ENCODE assay signal across 11 mouse cellular contexts in genomic region chr1:181535165-181535873, GRCm38 (mm10). TPM values are rescaled to one million over a fixed set of nuclear protein-coding genes. Genes with fewer than 3 reads are reported as not detected.
DNase-seq lines count a peak whose midpoint lies in the region; ATAC-seq lines count a peak whose summit lies in the region.
"Had no signal": no experiment of that assay in that cellular context is flagged by ENCODE, and none has a peak within 500 bp of the region (broad histone marks: within the 10 kb centered on the region; RNA-seq: fewer than 3 reads in every experiment).

No protein-coding gene starts in this region.

- no peak overlapping the region for H3K9ac ChIP-seq in embryonic facial prominence, embryonic 11.5 days (replicated peaks; ENCODE audit: low read length)
- no peak overlapping the region for H3K9ac ChIP-seq in liver, embryonic 12.5 days

- no peak overlapping the region for H3K4me2 ChIP-seq in embryonic facial prominence, embryonic 11.5 days (ENCODE audit: low read depth, low read length)
- H3K4me2 ChIP-seq in liver, embryonic 12.5 days = no peak overlapping the region

- H3K27me3 ChIP-seq in embryonic facial prominence, embryonic 11.5 days (ENCODE audit: control insufficient read depth, insufficient read depth, low read length) = no peaks in the 10 kb centered on the region
- no peaks in the 10 kb centered on the region for H3K27me3 ChIP-seq in embryonic facial prominence, embryonic 10.5 days (replicated peaks; ENCODE audit: low read depth, poor library complexity, severe bottlenecking)
- H3K27me3 ChIP-seq in liver, embryonic 12.5 days (replicated peaks) = 0 out of 2 replicates have a peak, but pooled peaks cover 5% of the 10 kb centered on the region
- no peaks in the 10 kb centered on the region for H3K27me3 ChIP-seq in midbrain, embryonic 10.5 days (ENCODE audit: low read depth, poor library complexity, severe bottlenecking)

- DNase-seq in embryonic facial prominence, embryonic 11.5 days (ENCODE audit: low spot score) = peak; percentile 44
- no peak for DNase-seq in embryonic facial prominence, embryonic 10.5 days (ENCODE audit: low spot score)
- DNase-seq in retina, postnatal 1 day = peak; percentile 58
- DNase-seq in retina, embryonic 14.5 days (ENCODE audit: low spot score) = no peak
- peak; percentile 35 to 53 for DNase-seq in layer of hippocampus, adult 8-10 months (ENCODE audit: low spot score in 2 of 2)
- no peak for DNase-seq in midbrain, embryonic 10.5 days (ENCODE audit: low spot score)
- DNase-seq: cerebellum, adult 11 months; heart, postnatal 14 days had no signal

- no peak overlapping the region for H3K27ac ChIP-seq in embryonic facial prominence, embryonic 11.5 days (replicated peaks; ENCODE audit: low read depth, low read length)
- no peak overlapping the region for H3K27ac ChIP-seq in embryonic facial prominence, embryonic 10.5 days (replicated peaks)
- no peak overlapping the region for H3K27ac ChIP-seq in liver, embryonic 12.5 days
- no peak overlapping the region for H3K27ac ChIP-seq in midbrain, embryonic 10.5 days (replicated peaks)

- no peaks in the 10 kb centered on the region for H3K36me3 ChIP-seq in embryonic facial prominence, embryonic 11.5 days (replicated peaks; ENCODE audit: control insufficient read depth, insufficient read depth, low read depth, low read length)
- no peaks in the 10 kb centered on the region for H3K36me3 ChIP-seq in embryonic facial prominence, embryonic 10.5 days (replicated peaks)
- no peaks in the 10 kb centered on the region for H3K36me3 ChIP-seq in liver, embryonic 12.5 days
- H3K36me3 ChIP-seq in midbrain, embryonic 10.5 days = no peaks in the 10 kb centered on the region

- no peaks in the 10 kb centered on the region; the same call in 1 of the 2 replicates for H3K4me1 ChIP-seq in embryonic facial prominence, embryonic 11.5 days (ENCODE audit: control insufficient read depth, insufficient read depth, low read length)
- H3K4me1 ChIP-seq in embryonic facial prominence, embryonic 10.5 days = peaks cover 22% of the 10 kb centered on the region
- H3K4me1 ChIP-seq in liver, embryonic 12.5 days = no peaks in the 10 kb centered on the region
- H3K4me1 ChIP-seq in midbrain, embryonic 10.5 days = no peaks in the 10 kb centered on the region

- WGBS in embryonic facial prominence, embryonic 11.5 days = 39% methylated on average over 10 of the region's 10 CpGs
- WGBS in embryonic facial prominence, embryonic 10.5 days = 51% methylated on average over 10 of the region's 10 CpGs
- WGBS in liver, embryonic 12.5 days (ENCODE audit: insufficient replicate concordance) = 61% methylated on average over 10 of the region's 10 CpGs
- 75% methylated on average over 10 of the region's 10 CpGs for WGBS in midbrain, embryonic 10.5 days

- H3K4me3 ChIP-seq in embryonic facial prominence, embryonic 11.5 days (ENCODE audit: low read depth, low read length) = no peak overlapping the region
- H3K4me3 ChIP-seq in embryonic facial prominence, embryonic 10.5 days = no peak overlapping the region
- H3K4me3 ChIP-seq in liver, embryonic 12.5 days = no peak overlapping the region
- no peak overlapping the region for H3K4me3 ChIP-seq in midbrain, embryonic 10.5 days

- no peak for ATAC-seq in embryonic facial prominence, embryonic 11.5 days (replicated peaks; ENCODE audit: insufficient number of reproducible peaks, low FRiP score, low TSS enrichment, low read depth)
- ATAC-seq in liver, embryonic 12.5 days = no peak
- no peak for ATAC-seq in monocyte, adult 5-6 weeks (replicated peaks; ENCODE audit: insufficient number of reproducible peaks, low FRiP score, low TSS enrichment, poor library complexity, severe bottlenecking)

- no peaks in the 10 kb centered on the region for H3K9me3 ChIP-seq in embryonic facial prominence, embryonic 11.5 days (replicated peaks; ENCODE audit: control insufficient read depth, low read length)
- no peaks in the 10 kb centered on the region for H3K9me3 ChIP-seq in embryonic facial prominence, embryonic 10.5 days
- no peaks in the 10 kb centered on the region for H3K9me3 ChIP-seq in liver, embryonic 12.5 days (replicated peaks)
- H3K9me3 ChIP-seq in midbrain, embryonic 10.5 days (replicated peaks) = no peaks in the 10 kb centered on the region

RNA-seq across cellular contexts. Expression of gene Ccdc121, which starts 24.1 kb away (rescaled TPM):
- 0.11 TPM in 1 of 2 replicates, not detected in the other for polyA plus RNA-seq in embryonic facial prominence, embryonic 11.5 days (2014; fragmentation: Nextera tagmentation; extraction: Ambion mirVana)
- 0.08 and 0.16 TPM in 2 replicates for polyA plus RNA-seq in embryonic facial prominence, embryonic 10.5 days (2016; fragmentation: Nextera tagmentation; extraction: Ambion mirVana)
- 1 to 10 TPM in 1 of 4 experiments, under 1 TPM in 3; 0.29 to 1.3 (median 0.48) TPM for total RNA-seq in layer of hippocampus, adult 8-10 months (2022)
- not detected in 2 replicates for polyA plus RNA-seq in liver, embryonic 12.5 days (2016; fragmentation: Nextera tagmentation; extraction: Ambion mirVana)
- 0.09 TPM in 1 of 2 replicates, not detected in the other for polyA plus RNA-seq in midbrain, embryonic 10.5 days (2016; fragmentation: Nextera tagmentation; extraction: Ambion mirVana)
- not detected in 3 replicates for total RNA-seq in monocyte, adult 5-6 weeks (2017)
- total RNA-seq: heart, postnatal 14 days had no signal
- polyA plus RNA-seq: urinary bladder, adult 2 months had no signal

RNA-seq across cellular contexts. Expression of gene Dnah14, which starts 41.0 kb away (rescaled TPM):
- 1.6 and 1.9 TPM in 2 replicates for polyA plus RNA-seq in embryonic facial prominence, embryonic 11.5 days (2014; fragmentation: Nextera tagmentation; extraction: Ambion mirVana)
- 1.7 and 1.8 TPM in 2 replicates for polyA plus RNA-seq in embryonic facial prominence, embryonic 10.5 days (2016; fragmentation: Nextera tagmentation; extraction: Ambion mirVana)
- 1 to 10 TPM in 2 of 4 experiments, under 1 TPM in 2; 0.25 to 1.8 (median 1.0) TPM for total RNA-seq in layer of hippocampus, adult 8-10 months (2022)
- 2.8 and 2.9 TPM in 2 replicates for polyA plus RNA-seq in liver, embryonic 12.5 days (2016; fragmentation: Nextera tagmentation; extraction: Ambion mirVana)
- 1.9 and 2.1 TPM in 2 replicates for polyA plus RNA-seq in midbrain, embryonic 10.5 days (2016; fragmentation: Nextera tagmentation; extraction: Ambion mirVana)
- total RNA-seq in monocyte, adult 5-6 weeks (2017) = 1.4 to 4.2 TPM (median 4.0 TPM) in 3 replicates

Comparison
In these comparisons a context has a peak if more than half of its experiments do, and no peak if none do; other contexts are left out.
1. DNase-seq: peak in embryonic facial prominence, embryonic 11.5 days (single experiment), retina, postnatal 1 day (single experiment) and layer of hippocampus, adult 8-10 months (2 of 2); none in embryonic facial prominence, embryonic 10.5 days (single experiment), retina, embryonic 14.5 days (single experiment) and midbrain, embryonic 10.5 days (single experiment).